Mouse (Mus musculus) forebrain, embryonic 11.5 days (tissue): ENCODE results near the gene Cbx8. TPM values are rescaled to one million over a fixed set of nuclear protein-coding genes. Genes with fewer than 3 reads are reported as not detected.

Source experiments
- ATAC-seq: fragments of 200-750 bp; cut with Nextera tagmentation; replicated peaks from 2 replicates; pipeline ENCODE4 v1.8.0; 2017; ENCODE audit warnings: moderate TSS enrichment; ENCODE audit not compliant: low FRiP score
- DNase-seq: peaks from one replicate; pipeline ENCODE4 v3.0.0-alpha.2; 2017; ENCODE audit warnings: low spot score
- H3K27ac ChIP-seq: fragments of 300-500 bp; sonication (generic); 2 replicates; pipeline ENCODE4 v1.5.1; 2014; ENCODE audit warnings: low read depth, low read length
- H3K27me3 ChIP-seq: fragments of 300-500 bp; sonication (generic); 2 replicates; pipeline ENCODE4 v1.6.1; 2014; ENCODE audit warnings: mild to moderate bottlenecking, low read length, mixed read lengths; ENCODE audit not compliant: control insufficient read depth, insufficient read depth
- H3K36me3 ChIP-seq: fragments of 300-500 bp; sonication (generic); 2 replicates; pipeline ENCODE4 v1.6.1; 2014; ENCODE audit warnings: mild to moderate bottlenecking, low read length, moderate library complexity, mixed read lengths; ENCODE audit not compliant: control insufficient read depth, insufficient read depth
- H3K4me1 ChIP-seq: fragments of 300-500 bp; sonication (generic); replicated peaks from 2 replicates; pipeline ENCODE4 v1.6.1; 2014; ENCODE audit warnings: low read length, mixed read lengths; ENCODE audit not compliant: control insufficient read depth, insufficient read depth
- H3K4me2 ChIP-seq: fragments of 300-500 bp; sonication (generic); 2 replicates; pipeline ENCODE4 v1.6.1; 2014; ENCODE audit warnings: low read depth, mild to moderate bottlenecking, low read length, moderate library complexity, mixed read lengths; ENCODE audit not compliant: severe bottlenecking
- H3K4me3 ChIP-seq: fragments of 300-500 bp; sonication (generic); 2 replicates; pipeline ENCODE4 v1.5.1; 2014; ENCODE audit warnings: low read depth, low read length
- H3K9ac ChIP-seq: fragments of 300-500 bp; sonication (generic); 2 replicates; pipeline ENCODE4 v1.6.1; 2014; ENCODE audit warnings: low read length
- H3K9me3 ChIP-seq: fragments of 300-500 bp; sonication (generic); 2 replicates; pipeline ENCODE4 v1.6.1; 2016; ENCODE audit warnings: low read length, mixed read lengths; ENCODE audit not compliant: control insufficient read depth
- WGBS: fragments of 180-500 bp; shearing (Covaris S2); extraction: QIAGEN DNeasy Blood & Tissue Kit; methylation state at CpG from one replicate; pipeline ENCODE4 v1.1.7; 2014; 5-methylcytosine and 5-hydroxymethylcytosine counted together
- polyA plus RNA-seq: library from polyadenylated mRNA; unstranded; fragments of >200 nt; fragmentation: Nextera tagmentation; extraction: Ambion mirVana; gene quantifications from 2 replicates; pipeline ENCODE4 v1.2.1, GENCODE M21; 2014

The Cbx8 gene
- polyA plus RNA-seq, 1 experiment from 2014 or later: 11.2 TPM

DNA sequence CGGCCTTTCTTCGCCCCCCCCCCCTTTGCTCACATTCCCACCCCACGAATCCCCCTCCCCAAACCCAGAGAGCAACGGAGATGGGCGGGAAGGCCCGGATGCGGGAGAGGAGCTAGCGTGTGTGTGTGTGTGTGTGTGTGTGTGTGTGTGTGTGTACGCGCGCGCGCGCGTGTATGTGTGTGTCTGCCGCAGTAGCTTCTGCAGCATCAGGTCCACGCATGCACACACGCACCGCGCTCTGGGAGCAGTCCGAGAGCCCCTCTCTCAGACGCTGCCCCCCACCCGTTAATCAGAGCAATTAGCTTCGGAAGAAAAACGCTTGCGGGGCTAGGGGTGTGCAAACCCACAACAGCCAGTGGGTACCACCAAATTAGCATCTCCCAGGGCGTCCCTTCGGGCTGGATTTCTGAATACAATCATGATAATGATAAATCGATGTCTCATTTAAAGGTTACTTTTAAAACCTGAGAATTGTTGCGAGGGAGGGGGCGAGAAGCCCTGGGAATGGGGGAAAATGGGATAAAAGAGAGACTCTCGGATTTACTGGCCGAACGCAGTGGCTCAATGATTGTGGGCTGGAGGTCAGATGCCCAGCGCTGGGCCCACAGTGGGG is 13.1 kb upstream of the Cbx8 start:
- peak overlapping the region; percentile 45 for H3K9ac ChIP-seq
- peak overlapping the region; percentile 29 for H3K4me3 ChIP-seq
- ATAC-seq (no peak), DNase-seq (peak; percentile 74)
- WGBS: 1% methylated on average over 31 of the region's 35 CpGs
- peak overlapping the region; percentile 25; the same call in 1 of the 2 replicates for H3K27ac ChIP-seq
- H3K27me3 ChIP-seq: peaks cover 85% of the 10 kb centered on the region
- H3K4me1 ChIP-seq: peaks cover 36% of the 10 kb centered on the region
- H3K4me2 ChIP-seq: peak overlapping the region; percentile 59
- no peaks in the 10 kb centered on the region for H3K36me3 ChIP-seq
- no peaks in the 10 kb centered on the region for H3K9me3 ChIP-seq

- peak overlapping the region; percentile 45; the same call in 1 of the 2 replicates for H3K9ac ChIP-seq
- H3K4me1 ChIP-seq: peaks cover 35% of the 10 kb centered on the region
Measured at GRCm38 (mm10) chr11:119053257-119053670, 12.5 kb upstream of the Cbx8 start.

GRCm38 (mm10) chr11:119052661-119053256 is 12.0 kb upstream of the Cbx8 start:
- Histone ChIP-seq H3K9ac (peak overlapping the region; percentile 33; the same call in 1 of the 2 replicates), H3K4me1 (peaks cover 36% of the 10 kb centered on the region), H3K27ac (peak overlapping the region; percentile 37; the same call in 1 of the 2 replicates)

More at GRCm38 (mm10) chr11:119053257-119053670, 12.5 kb upstream of the Cbx8 start:
- H3K27ac ChIP-seq: peak overlapping the region; percentile 37; the same call in 1 of the 2 replicates
- peak overlapping the region; percentile 29 for H3K4me3 ChIP-seq
- peak; percentile 86 for ATAC-seq
- peaks cover 85% of the 10 kb centered on the region for H3K27me3 ChIP-seq
- H3K36me3 ChIP-seq: no peaks in the 10 kb centered on the region
- WGBS: under 1% methylated on average over 40 of the region's 42 CpGs
- no peaks in the 10 kb centered on the region for H3K9me3 ChIP-seq
- peak; percentile 93 for DNase-seq
- H3K4me2 ChIP-seq: peak overlapping the region; percentile 59

DNA sequence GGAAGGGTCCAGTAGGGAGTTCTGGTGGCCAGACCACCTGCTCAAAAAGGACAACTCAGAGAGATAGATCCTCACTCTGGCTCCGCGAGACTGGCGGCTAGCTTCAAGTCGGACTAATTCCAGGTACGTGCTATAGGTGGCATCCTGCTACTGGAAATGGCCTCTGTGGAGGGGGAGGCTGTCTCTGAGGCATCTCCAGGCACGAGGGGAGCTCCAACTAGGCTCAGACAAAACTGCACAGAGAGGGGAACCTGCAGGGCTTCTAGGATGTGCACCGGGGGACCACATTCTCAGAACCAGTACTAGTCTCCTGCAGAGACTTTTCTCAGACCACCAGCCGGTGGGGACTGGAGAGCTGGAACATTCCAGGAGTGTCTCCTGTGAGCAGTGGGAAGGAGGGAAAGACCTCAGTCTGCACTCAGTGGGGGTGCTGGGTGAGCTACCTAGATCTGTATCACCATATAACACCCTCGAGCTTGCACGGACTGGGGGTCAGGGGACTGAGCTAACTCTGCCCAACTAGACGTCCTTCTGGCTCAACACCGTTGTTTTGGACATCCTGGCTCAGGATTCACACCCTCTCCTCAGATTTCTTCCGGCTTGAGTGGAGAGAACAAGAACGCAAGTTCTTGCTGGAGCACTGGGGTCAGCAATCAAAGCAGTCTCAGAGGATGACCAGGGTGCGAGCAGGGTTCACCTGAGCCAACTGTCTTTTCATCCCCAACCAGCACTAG is 11.3 kb upstream of the Cbx8 start:
- DNase-seq: peak; percentile 62
- H3K36me3 ChIP-seq: no peaks in the 10 kb centered on the region
- no peak overlapping the region for H3K27ac ChIP-seq
- no peak overlapping the region for H3K9ac ChIP-seq
- WGBS: 3% methylated on average over 15 of the region's 15 CpGs
- no peaks in the 10 kb centered on the region for H3K9me3 ChIP-seq
- no peak overlapping the region for H3K4me3 ChIP-seq
- H3K27me3 ChIP-seq: peaks cover 85% of the 10 kb centered on the region
- no peak overlapping the region for H3K4me2 ChIP-seq
- ATAC-seq: no peak
- H3K4me1 ChIP-seq: peaks cover 35% of the 10 kb centered on the region

More at GRCm38 (mm10) chr11:119052661-119053256, 12.0 kb upstream of the Cbx8 start:
- Histone ChIP-seq H3K9me3 (no peaks in the 10 kb centered on the region), H3K36me3 (no peaks in the 10 kb centered on the region), H3K4me2 (peak overlapping the region; percentile 59), H3K4me3 (peak overlapping the region; percentile 29), H3K27me3 (peaks cover 85% of the 10 kb centered on the region)
- 0 out of 2 replicates have a peak, but pooled peaks have one; percentile 8 for ATAC-seq
- 2% methylated on average over 13 of the region's 13 CpGs for WGBS
- peak; percentile 79 for DNase-seq

DNA sequence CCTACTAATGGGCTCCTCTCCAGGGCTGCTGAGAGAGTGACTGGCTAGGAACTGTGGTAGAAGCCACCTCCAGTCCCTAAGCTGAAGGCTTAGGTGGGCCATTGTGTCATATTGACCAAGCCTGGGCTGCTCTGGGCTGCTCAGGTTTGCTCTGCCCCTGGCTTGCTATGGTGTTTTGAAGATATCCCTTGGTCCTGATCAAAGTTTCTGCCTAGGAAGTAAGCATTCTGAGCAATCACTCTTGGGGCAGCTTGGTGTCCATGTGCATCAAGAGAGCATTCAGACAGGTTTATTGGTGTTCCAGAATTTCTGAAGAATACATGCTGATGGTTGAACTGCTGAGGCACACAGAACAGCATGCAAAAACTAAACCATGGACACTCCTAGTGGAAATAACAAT is 10.7 kb upstream of the Cbx8 start:
- Histone ChIP-seq H3K4me1 (peaks cover 40% of the 10 kb centered on the region), H3K9ac (no peak overlapping the region), H3K4me2 (no peak overlapping the region), H3K27me3 (peaks cover 90% of the 10 kb centered on the region), H3K9me3 (no peaks in the 10 kb centered on the region), H3K27ac (no peak overlapping the region), H3K4me3 (no peak overlapping the region), H3K36me3 (no peaks in the 10 kb centered on the region)
- DNase-seq (no peak), ATAC-seq (no peak)

DNA sequence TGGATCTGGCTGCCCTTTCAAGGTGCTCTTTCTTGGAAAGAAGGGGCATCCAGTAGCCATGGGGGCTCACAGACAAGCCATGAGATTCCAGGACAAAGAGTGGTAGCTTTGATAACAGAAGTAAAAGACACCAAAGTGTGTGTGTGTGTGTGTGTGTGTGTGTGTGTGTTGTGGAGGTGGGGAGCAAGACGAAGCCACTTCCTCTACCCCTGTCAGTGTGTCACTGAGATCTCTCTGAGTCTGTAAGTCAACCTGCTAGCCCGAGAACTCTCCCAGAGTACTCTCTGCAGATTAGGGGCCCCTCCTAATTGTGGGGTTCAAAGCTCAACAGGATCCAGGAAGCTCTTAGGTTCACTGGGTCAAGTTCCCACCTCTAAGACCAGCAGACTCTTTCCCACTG is 9.6 kb upstream of the Cbx8 start:
- 0% methylated on average over 2 of the region's 2 CpGs for WGBS
- peaks cover 40% of the 10 kb centered on the region for H3K4me1 ChIP-seq
- no peak for ATAC-seq

GRCm38 (mm10) chr11:119048133-119048510 is 7.4 kb upstream of the Cbx8 start:
- H3K9ac ChIP-seq: no peak overlapping the region
- no peaks in the 10 kb centered on the region for H3K9me3 ChIP-seq
- peaks cover 99% of the 10 kb centered on the region for H3K27me3 ChIP-seq
- H3K36me3 ChIP-seq: no peaks in the 10 kb centered on the region
- peaks cover 37% of the 10 kb centered on the region for H3K4me1 ChIP-seq
- under 1% methylated on average over 13 of the region's 13 CpGs for WGBS
- H3K4me3 ChIP-seq: 0 out of 2 replicates have a peak overlapping the region, but pooled peaks have one; percentile 8
- peak; percentile 62 for DNase-seq
- H3K4me2 ChIP-seq: peak overlapping the region; percentile 31; the same call in 1 of the 2 replicates
- no peak for ATAC-seq
- H3K27ac ChIP-seq: no peak overlapping the region

More for the DNA sequence above, 9.6 kb upstream of the Cbx8 start:
- Histone ChIP-seq H3K27ac (no peak overlapping the region), H3K4me2 (no peak overlapping the region), H3K9me3 (no peaks in the 10 kb centered on the region), H3K27me3 (peaks cover 95% of the 10 kb centered on the region), H3K4me3 (no peak overlapping the region), H3K9ac (no peak overlapping the region), H3K36me3 (no peaks in the 10 kb centered on the region)
- no peak for DNase-seq

GRCm38 (mm10) chr11:119047261-119048132 is 6.7 kb upstream of the Cbx8 start:
- peak; percentile 69 for DNase-seq
- no peaks in the 10 kb centered on the region for H3K9me3 ChIP-seq
- H3K36me3 ChIP-seq: no peaks in the 10 kb centered on the region
- ATAC-seq: no peak
- H3K9ac ChIP-seq: no peak overlapping the region
- no peak overlapping the region for H3K27ac ChIP-seq
- H3K27me3 ChIP-seq: peaks cover 99% of the 10 kb centered on the region
- WGBS: 1% methylated on average over 43 of the region's 43 CpGs
- peak overlapping the region; percentile 61 for H3K4me2 ChIP-seq
- H3K4me1 ChIP-seq: peaks cover 34% of the 10 kb centered on the region
- H3K4me3 ChIP-seq: peak overlapping the region; percentile 28; the same call in 1 of the 2 replicates
